Mouse (Mus musculus): ENCODE results near the gene Mrps18b. TPM values are rescaled to one million over a fixed set of nuclear protein-coding genes. Genes with fewer than 3 reads are reported as not detected.

Mrps18b gene
- polyA plus RNA-seq, 1 experiment from 2014 or later = 77.7 TPM

GRCm38 (mm10) chr17:35915538-35916296 is 472 bp downstream of the Mrps18b start:
- peaks cover 15% of the 10 kb centered on the region for H3K4me1 ChIP-seq (ENCODE audit: control insufficient read depth, insufficient read depth, low read length)
- H3K9me3 ChIP-seq (replicated peaks; ENCODE audit: control insufficient read depth, low read length) = no peaks in the 10 kb centered on the region
- H3K27me3 ChIP-seq (ENCODE audit: control insufficient read depth, insufficient read depth, low read length) = no peaks in the 10 kb centered on the region
- H3K9ac ChIP-seq (ENCODE audit: low read depth, low read length) = peak overlapping the region; percentile 83
- peak overlapping the region; percentile 88 for H3K4me2 ChIP-seq
- ATAC-seq (replicated peaks; ENCODE audit: insufficient number of reproducible peaks, low FRiP score, low TSS enrichment) = no peak
- WGBS (ENCODE audit: insufficient replicate concordance) = 3% methylated on average over 28 of the region's 28 CpGs
- H3K27ac ChIP-seq (ENCODE audit: low read depth, low read length) = peak overlapping the region; percentile 93
- no peaks in the 10 kb centered on the region for H3K36me3 ChIP-seq (ENCODE audit: control insufficient read depth, insufficient read depth, low read length)
- H3K4me3 ChIP-seq (ENCODE audit: low read depth, low read length) = peak overlapping the region; percentile 86

GRCm38 (mm10) chr17:35914975-35915374 is 1.2 kb downstream of the Mrps18b start:
- no peak for ATAC-seq (replicated peaks; ENCODE audit: insufficient number of reproducible peaks, low FRiP score, low TSS enrichment)
- Histone ChIP-seq H3K9ac (ENCODE audit: low read depth, low read length) (no peak overlapping the region; the same call in 1 of the 2 replicates), H3K27ac (ENCODE audit: low read depth, low read length) (no peak overlapping the region), H3K36me3 (ENCODE audit: control insufficient read depth, insufficient read depth, low read length) (no peaks in the 10 kb centered on the region), H3K4me1 (ENCODE audit: control insufficient read depth, insufficient read depth, low read length) (peaks cover 10% of the 10 kb centered on the region), H3K4me3 (ENCODE audit: low read depth, low read length) (peak overlapping the region; percentile 86), H3K4me2 (peak overlapping the region; percentile 88), H3K9me3 (replicated peaks; ENCODE audit: control insufficient read depth, low read length) (no peaks in the 10 kb centered on the region), H3K27me3 (ENCODE audit: control insufficient read depth, insufficient read depth, low read length) (no peaks in the 10 kb centered on the region)
- WGBS (ENCODE audit: insufficient replicate concordance) = 76% methylated on average over 6 of the region's 6 CpGs

- H3K27ac ChIP-seq (ENCODE audit: low read depth, low read length) = peak within 1 kb of the TSS; percentile 42; the same call in 1 of the 2 replicates
- H3K9ac ChIP-seq (ENCODE audit: low read depth, low read length) = peak within 1 kb of the TSS; percentile 72
- H3K36me3 ChIP-seq (ENCODE audit: control insufficient read depth, insufficient read depth, low read length) = peaks cover 7% of the 10 kb centered on the region
- peak within 1 kb of the TSS; percentile 63 for H3K4me3 ChIP-seq (ENCODE audit: low read depth, low read length)
- 3% methylated on average over 25 of the region's 25 CpGs for WGBS (ENCODE audit: insufficient replicate concordance)
- peak; percentile 86 for ATAC-seq (replicated peaks; ENCODE audit: insufficient number of reproducible peaks, low FRiP score, low TSS enrichment)
- no peaks in the 10 kb centered on the region for H3K27me3 ChIP-seq (ENCODE audit: control insufficient read depth, insufficient read depth, low read length)
- peaks cover 6% of the 10 kb centered on the region for H3K4me1 ChIP-seq (ENCODE audit: control insufficient read depth, insufficient read depth, low read length)
- H3K4me2 ChIP-seq = peak within 1 kb of the TSS; percentile 83
- no peaks in the 10 kb centered on the region for H3K9me3 ChIP-seq (replicated peaks; ENCODE audit: control insufficient read depth, low read length)
These were observed 6.2 kb downstream of the Mrps18b start, which contains the start of gene Atat1 for GRCm38 (mm10) chr17:35909919-35910369. Gene Atat1, minus strand, starts transcription at chr17:35910075.

DNA sequence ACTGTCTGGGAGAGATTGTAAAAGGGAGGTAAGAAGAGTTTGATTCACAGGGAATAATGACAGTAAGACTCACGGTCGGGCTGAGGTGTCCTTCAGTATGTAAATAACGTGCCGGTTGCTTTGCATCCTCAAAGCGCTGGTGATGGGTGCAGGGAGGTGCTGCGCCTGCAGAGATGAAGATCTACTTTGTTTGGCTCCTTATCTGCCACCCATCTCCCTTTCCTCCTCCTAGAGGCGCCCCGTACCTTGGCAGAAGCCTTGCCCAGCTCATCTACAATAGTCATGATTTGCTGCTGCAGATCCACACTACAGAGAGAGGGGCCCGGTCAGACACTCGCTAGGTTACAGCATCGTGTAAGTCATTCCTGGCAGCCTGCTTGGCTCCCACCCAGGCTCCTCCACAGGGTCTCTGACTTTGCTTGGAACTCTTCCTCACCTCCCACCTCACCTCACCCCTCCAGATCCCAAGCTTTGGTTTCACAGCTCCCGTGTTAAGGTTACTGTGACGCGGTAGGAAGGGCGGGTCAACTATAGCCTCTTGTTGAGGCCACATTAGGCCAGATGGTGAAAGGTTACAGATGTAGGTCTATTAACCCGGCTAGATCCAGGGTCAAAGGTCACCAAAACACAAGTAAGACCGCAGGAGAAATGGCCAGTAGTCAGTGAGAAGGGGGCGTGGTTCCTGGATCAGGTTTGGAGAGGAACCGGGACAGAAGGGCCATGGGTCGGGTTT is 6.8 kb downstream of the Mrps18b start:
- ATAC-seq (replicated peaks; ENCODE audit: insufficient number of reproducible peaks, low FRiP score, low TSS enrichment) = no peak
- Histone ChIP-seq H3K9me3 (replicated peaks; ENCODE audit: control insufficient read depth, low read length) (no peaks in the 10 kb centered on the region), H3K27me3 (ENCODE audit: control insufficient read depth, insufficient read depth, low read length) (no peaks in the 10 kb centered on the region), H3K9ac (ENCODE audit: low read depth, low read length) (peak overlapping the region; percentile 72), H3K4me3 (ENCODE audit: low read depth, low read length) (peak overlapping the region; percentile 63), H3K36me3 (ENCODE audit: control insufficient read depth, insufficient read depth, low read length) (peaks cover 7% of the 10 kb centered on the region), H3K4me2 (peak overlapping the region; percentile 83), H3K27ac (ENCODE audit: low read depth, low read length) (peak overlapping the region; percentile 42; the same call in 1 of the 2 replicates), H3K4me1 (ENCODE audit: control insufficient read depth, insufficient read depth, low read length) (peaks cover 6% of the 10 kb centered on the region)
- WGBS (ENCODE audit: insufficient replicate concordance) = 22% methylated on average over 20 of the region's 20 CpGs

GRCm38 (mm10) chr17:35907609-35908008 is 8.6 kb downstream of the Mrps18b start:
- 82% methylated on average over 2 of the region's 2 CpGs for WGBS (ENCODE audit: insufficient replicate concordance)
- H3K27ac ChIP-seq (ENCODE audit: low read depth, low read length) = no peak overlapping the region
- no peak overlapping the region for H3K4me2 ChIP-seq
- H3K36me3 ChIP-seq (ENCODE audit: control insufficient read depth, insufficient read depth, low read length) = peaks cover 11% of the 10 kb centered on the region
- no peaks in the 10 kb centered on the region for H3K27me3 ChIP-seq (ENCODE audit: control insufficient read depth, insufficient read depth, low read length)
- H3K4me3 ChIP-seq (ENCODE audit: low read depth, low read length) = no peak overlapping the region
- no peaks in the 10 kb centered on the region for H3K9me3 ChIP-seq (replicated peaks; ENCODE audit: control insufficient read depth, low read length)
- no peak overlapping the region for H3K9ac ChIP-seq (ENCODE audit: low read depth, low read length)
- ATAC-seq (replicated peaks; ENCODE audit: insufficient number of reproducible peaks, low FRiP score, low TSS enrichment) = no peak
- H3K4me1 ChIP-seq (ENCODE audit: control insufficient read depth, insufficient read depth, low read length) = peaks cover 6% of the 10 kb centered on the region

DNA sequence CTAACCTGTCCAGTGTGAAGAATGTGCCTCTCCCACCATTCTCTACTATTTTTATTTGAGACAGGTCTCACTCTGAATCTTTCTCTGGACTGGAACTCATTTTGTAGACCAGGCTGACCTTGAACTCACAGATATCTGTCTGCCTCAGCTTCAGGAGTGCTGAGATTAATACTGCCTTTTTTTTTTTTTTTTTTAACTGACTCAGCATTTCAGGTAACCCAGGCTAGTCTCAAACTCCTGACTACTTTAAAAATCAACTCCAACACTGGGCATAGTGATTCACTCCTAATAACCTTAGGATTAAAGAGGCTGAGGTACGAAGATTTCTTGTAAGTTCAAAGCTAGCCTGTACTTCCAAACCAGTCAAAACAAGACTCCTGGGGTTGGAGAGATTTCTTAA is 10.6 kb downstream of the Mrps18b start:
- no peak overlapping the region for H3K27ac ChIP-seq (ENCODE audit: low read depth, low read length)
- 90% methylated on average over 1 of the region's 1 CpGs for WGBS (ENCODE audit: insufficient replicate concordance)
- peaks cover 6% of the 10 kb centered on the region for H3K4me1 ChIP-seq (ENCODE audit: control insufficient read depth, insufficient read depth, low read length)
- no peak for ATAC-seq (replicated peaks; ENCODE audit: insufficient number of reproducible peaks, low FRiP score, low TSS enrichment)
- peaks cover 11% of the 10 kb centered on the region for H3K36me3 ChIP-seq (ENCODE audit: control insufficient read depth, insufficient read depth, low read length)
- no peaks in the 10 kb centered on the region for H3K27me3 ChIP-seq (ENCODE audit: control insufficient read depth, insufficient read depth, low read length)
- no peak overlapping the region for H3K4me3 ChIP-seq (ENCODE audit: low read depth, low read length)
- H3K9ac ChIP-seq (ENCODE audit: low read depth, low read length) = no peak overlapping the region
- no peaks in the 10 kb centered on the region for H3K9me3 ChIP-seq (replicated peaks; ENCODE audit: control insufficient read depth, low read length)
- no peak overlapping the region for H3K4me2 ChIP-seq

DNA sequence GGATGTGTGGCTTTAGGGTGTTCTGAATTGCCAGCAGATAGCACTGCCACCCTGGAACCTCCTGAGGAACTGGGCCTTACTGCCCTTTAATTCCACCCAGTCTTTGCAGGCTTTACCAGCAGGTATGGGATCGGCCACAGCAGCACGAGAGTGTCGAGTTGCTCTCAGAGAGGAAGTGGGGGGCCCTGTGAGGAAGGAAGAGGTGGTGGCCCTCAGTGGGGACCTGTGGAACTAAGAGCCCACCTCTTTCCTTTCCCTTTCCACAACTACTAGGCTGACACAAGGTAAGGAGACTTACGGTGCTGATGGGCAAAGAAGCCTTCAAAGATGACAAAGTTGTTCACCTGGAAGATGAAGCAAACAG is 12.2 kb downstream of the Mrps18b start:
- 71% methylated on average over 4 of the region's 4 CpGs for WGBS (ENCODE audit: insufficient replicate concordance)
- Histone ChIP-seq H3K27me3 (ENCODE audit: control insufficient read depth, insufficient read depth, low read length) (no peaks in the 10 kb centered on the region), H3K4me1 (ENCODE audit: control insufficient read depth, insufficient read depth, low read length) (peaks cover 2% of the 10 kb centered on the region), H3K4me3 (ENCODE audit: low read depth, low read length) (no peak overlapping the region), H3K36me3 (ENCODE audit: control insufficient read depth, insufficient read depth, low read length) (peaks cover 11% of the 10 kb centered on the region), H3K9ac (ENCODE audit: low read depth, low read length) (no peak overlapping the region), H3K27ac (ENCODE audit: low read depth, low read length) (no peak overlapping the region), H3K9me3 (replicated peaks; ENCODE audit: control insufficient read depth, low read length) (no peaks in the 10 kb centered on the region), H3K4me2 (no peak overlapping the region)
- ATAC-seq (replicated peaks; ENCODE audit: insufficient number of reproducible peaks, low FRiP score, low TSS enrichment) = no peak

- Histone ChIP-seq H3K27ac (ENCODE audit: low read depth, low read length) (no peak overlapping the region), H3K4me2 (no peak overlapping the region), H3K9ac (ENCODE audit: low read depth, low read length) (0 out of 2 replicates have a peak overlapping the region, but pooled peaks have one; percentile 16), H3K9me3 (replicated peaks; ENCODE audit: control insufficient read depth, low read length) (no peaks in the 10 kb centered on the region), H3K4me3 (ENCODE audit: low read depth, low read length) (no peak overlapping the region), H3K36me3 (ENCODE audit: control insufficient read depth, insufficient read depth, low read length) (peaks cover 11% of the 10 kb centered on the region), H3K27me3 (ENCODE audit: control insufficient read depth, insufficient read depth, low read length) (no peaks in the 10 kb centered on the region), H3K4me1 (ENCODE audit: control insufficient read depth, insufficient read depth, low read length) (no peaks in the 10 kb centered on the region)
- WGBS (ENCODE audit: insufficient replicate concordance) = 83% methylated on average over 9 of the region's 9 CpGs
- ATAC-seq (replicated peaks; ENCODE audit: insufficient number of reproducible peaks, low FRiP score, low TSS enrichment) = no peak
These were observed 12.7 kb downstream of the Mrps18b start for GRCm38 (mm10) chr17:35903343-35903991.

All from heart, embryonic 11.5 days (tissue).